Mouse (Mus musculus) intestine, embryonic 14.5 days (tissue): Measurements from ENCODE around the gene Cd6. TPM values are rescaled to one million over a fixed set of nuclear protein-coding genes. Genes with fewer than 3 reads are reported as not detected.

Source experiments
- ATAC-seq: fragments of 200-750 bp; cut with Nextera tagmentation; replicated peaks from 2 replicates; pipeline ENCODE4 v1.8.0; 2017; ENCODE audit warnings: low read depth, moderate number of reproducible peaks, moderate TSS enrichment, moderate library complexity; ENCODE audit not compliant: low FRiP score, low TSS enrichment
- DNase-seq: peaks from one replicate; pipeline ENCODE4 v3.0.0-alpha.2; 2018; ENCODE audit warnings: low spot score
- H3K27ac ChIP-seq: fragments of 300-500 bp; sonication (generic); 2 replicates; pipeline ENCODE4 v1.5.1; 2014; ENCODE audit warnings: low read depth, mild to moderate bottlenecking, control low read depth
- H3K27me3 ChIP-seq: fragments of 300-500 bp; sonication (generic); replicated peaks from 2 replicates; pipeline ENCODE4 v1.6.1; 2014; ENCODE audit warnings: low read length, control low read depth; ENCODE audit not compliant: control insufficient read depth, insufficient read depth
- H3K36me3 ChIP-seq: fragments of 300-500 bp; sonication (generic); 2 replicates; pipeline ENCODE4 v1.6.1; 2014; ENCODE audit warnings: low read length, control low read depth; ENCODE audit not compliant: control insufficient read depth, insufficient read depth
- H3K4me1 ChIP-seq: fragments of 300-500 bp; sonication (generic); replicated peaks from 2 replicates; pipeline ENCODE4 v1.6.1; 2014; ENCODE audit warnings: low read length, control low read depth, mixed read lengths; ENCODE audit not compliant: control insufficient read depth, insufficient read depth
- H3K4me2 ChIP-seq: fragments of 300-500 bp; sonication (generic); 2 replicates; pipeline ENCODE4 v1.6.1; 2014; ENCODE audit warnings: low read length
- H3K4me3 ChIP-seq: fragments of 300-500 bp; sonication (generic); 2 replicates; pipeline ENCODE4 v1.5.1; 2014; ENCODE audit warnings: low read depth, low read length, control low read depth, mixed read lengths
- H3K9ac ChIP-seq: fragments of 300-500 bp; sonication (generic); 2 replicates; pipeline ENCODE4 v1.6.1; 2014; ENCODE audit warnings: mild to moderate bottlenecking, low read length
- H3K9me3 ChIP-seq: fragments of 300-500 bp; sonication (generic); 2 replicates; pipeline ENCODE4 v1.6.1; 2016; ENCODE audit warnings: low read length, control low read depth; ENCODE audit not compliant: control insufficient read depth
- WGBS: fragments of 180-500 bp; shearing (Covaris S2); extraction: QIAGEN DNeasy Blood & Tissue Kit; methylation state at CpG from one replicate; pipeline ENCODE4 v1.1.7; 2014; 5-methylcytosine and 5-hydroxymethylcytosine counted together
- polyA plus RNA-seq: library from polyadenylated mRNA; unstranded; fragments of >200 nt; fragmentation: Nextera tagmentation; extraction: Ambion mirVana; gene quantifications from 2 replicates; pipeline ENCODE4 v1.2.1, GENCODE M21; 2014

Gene Cd6
- polyA plus RNA-seq, 1 experiment from 2014 or later = 0.11 TPM

- H3K27me3 ChIP-seq = no peaks in the 10 kb centered on the region
- H3K27ac ChIP-seq = no peak overlapping the region
These were observed 71.2 kb downstream of the Cd6 start for GRCm38 (mm10) chr19:10758708-10759107.

DNA sequence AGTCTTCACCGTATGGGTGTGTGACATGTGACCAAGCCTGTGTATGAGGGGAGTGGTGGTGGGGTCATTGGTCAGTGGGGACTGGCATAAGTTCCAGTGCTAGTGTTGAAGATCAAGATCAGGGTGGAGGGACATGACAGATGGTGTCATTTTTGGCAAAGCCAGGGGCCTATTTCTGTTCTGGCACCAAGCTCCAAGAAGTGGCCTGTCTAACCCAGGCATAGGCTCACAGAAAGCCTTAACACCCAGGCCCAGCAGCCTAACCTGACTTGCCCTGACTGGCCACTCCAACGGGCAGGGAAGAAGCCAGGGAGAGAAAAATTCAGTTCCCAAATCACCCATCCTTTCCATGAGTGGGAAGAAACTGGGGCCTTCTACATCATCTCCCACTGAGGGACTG is 72.3 kb downstream of the Cd6 start:
- 92% methylated on average over 2 of the region's 2 CpGs for WGBS
- no peak for ATAC-seq

More at GRCm38 (mm10) chr19:10758708-10759107, 71.2 kb downstream of the Cd6 start:
- no peak for DNase-seq
- Histone ChIP-seq H3K9me3 (no peaks in the 10 kb centered on the region), H3K36me3 (no peaks in the 10 kb centered on the region), H3K4me1 (peaks cover 9% of the 10 kb centered on the region; the same call in 1 of the 2 replicates), H3K4me3 (no peak overlapping the region), H3K9ac (no peak overlapping the region), H3K4me2 (no peak overlapping the region)
- 27% methylated on average over 6 of the region's 6 CpGs for WGBS
- no peak for ATAC-seq

GRCm38 (mm10) chr19:10757125-10757524 is 72.7 kb downstream of the Cd6 start:
- no peak overlapping the region for H3K9ac ChIP-seq
- no peak overlapping the region for H3K4me3 ChIP-seq
- no peak overlapping the region for H3K4me2 ChIP-seq
- peaks cover 9% of the 10 kb centered on the region; the same call in 1 of the 2 replicates for H3K4me1 ChIP-seq
- no peaks in the 10 kb centered on the region for H3K9me3 ChIP-seq
- DNase-seq (no peak), ATAC-seq (no peak)
- H3K27me3 ChIP-seq = no peaks in the 10 kb centered on the region
- no peaks in the 10 kb centered on the region for H3K36me3 ChIP-seq
- no peak overlapping the region for H3K27ac ChIP-seq

More for the DNA sequence above, 72.3 kb downstream of the Cd6 start:
- H3K27me3 ChIP-seq = no peaks in the 10 kb centered on the region
- DNase-seq = no peak
- no peak overlapping the region for H3K4me2 ChIP-seq
- peaks cover 9% of the 10 kb centered on the region; the same call in 1 of the 2 replicates for H3K4me1 ChIP-seq
- H3K27ac ChIP-seq = no peak overlapping the region
- no peak overlapping the region for H3K4me3 ChIP-seq
- H3K36me3 ChIP-seq = no peaks in the 10 kb centered on the region
- H3K9me3 ChIP-seq = no peaks in the 10 kb centered on the region
- no peak overlapping the region for H3K9ac ChIP-seq

DNA sequence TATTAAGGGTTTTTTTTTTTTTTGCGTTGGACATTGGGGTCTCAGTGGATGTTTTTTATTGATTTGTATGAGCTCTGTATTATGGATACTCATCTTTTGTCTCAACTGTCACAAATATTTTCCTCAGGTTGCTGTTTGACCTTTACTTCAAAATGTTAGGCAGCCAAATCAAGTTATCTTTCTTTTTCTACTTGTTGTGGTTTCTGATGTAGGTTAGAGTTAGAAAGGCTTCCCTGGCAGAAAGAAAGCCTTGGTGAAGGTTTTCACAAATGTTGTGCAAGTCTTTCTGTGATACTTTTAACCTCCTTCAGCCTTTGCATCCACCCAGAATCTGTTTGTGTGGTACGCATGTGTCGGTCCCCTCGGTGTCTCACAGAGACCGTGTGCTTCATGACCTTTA is 77.2 kb downstream of the Cd6 start:
- ATAC-seq (no peak), DNase-seq (no peak)
- Histone ChIP-seq H3K27ac (no peak overlapping the region), H3K4me3 (no peak overlapping the region), H3K4me1 (no peaks in the 10 kb centered on the region), H3K9me3 (no peaks in the 10 kb centered on the region), H3K4me2 (no peak overlapping the region), H3K27me3 (no peaks in the 10 kb centered on the region), H3K9ac (no peak overlapping the region), H3K36me3 (no peaks in the 10 kb centered on the region)
- 95% methylated on average over 5 of the region's 5 CpGs for WGBS

DNA sequence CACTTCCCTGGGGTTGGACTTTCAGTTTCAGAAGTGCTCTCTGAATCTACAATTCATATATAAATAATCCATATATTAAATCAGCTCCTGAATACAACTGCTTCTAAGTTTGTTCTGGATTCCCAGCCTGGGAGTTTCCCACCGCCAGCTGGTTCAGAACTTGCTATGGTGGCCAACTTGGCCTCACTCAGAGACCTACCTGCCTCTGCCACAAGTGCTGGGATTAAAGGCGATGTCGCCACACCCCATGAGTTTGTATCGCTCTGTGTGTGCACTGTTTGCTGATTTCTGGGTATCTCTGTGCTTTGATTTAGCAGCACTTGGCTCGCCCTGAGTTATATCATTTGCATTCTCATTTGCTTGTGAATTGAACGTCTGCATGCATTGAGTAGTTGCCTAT is 77.8 kb downstream of the Cd6 start:
- H3K4me1 ChIP-seq = no peaks in the 10 kb centered on the region
- DNase-seq (no peak), ATAC-seq (no peak)
- H3K4me2 ChIP-seq = no peak overlapping the region
- no peaks in the 10 kb centered on the region for H3K9me3 ChIP-seq
- no peaks in the 10 kb centered on the region for H3K36me3 ChIP-seq
- H3K4me3 ChIP-seq = no peak overlapping the region
- no peak overlapping the region for H3K9ac ChIP-seq
- 89% methylated on average over 6 of the region's 6 CpGs for WGBS
- H3K27ac ChIP-seq = no peak overlapping the region
- H3K27me3 ChIP-seq = no peaks in the 10 kb centered on the region

DNA sequence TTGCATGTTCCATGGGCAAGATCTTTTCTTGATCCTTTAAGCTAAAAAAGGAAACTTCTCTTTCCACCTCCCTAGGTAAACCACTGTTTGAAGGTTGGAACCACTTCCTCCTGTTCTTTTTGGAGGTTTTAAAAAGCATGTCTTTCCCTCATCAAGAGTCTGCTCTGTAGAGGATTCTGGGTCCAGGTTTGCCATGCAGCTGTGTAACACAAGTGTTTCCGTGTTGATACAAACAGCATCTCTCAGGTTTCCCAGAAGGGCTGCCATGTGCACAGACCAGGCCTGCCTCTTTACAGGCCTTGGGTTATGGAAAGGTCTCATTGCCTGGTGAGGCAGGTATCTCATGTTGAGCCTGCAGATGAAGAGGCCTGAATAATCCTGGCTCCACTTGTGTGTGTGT is 78.3 kb downstream of the Cd6 start:
- no peaks in the 10 kb centered on the region for H3K27me3 ChIP-seq
- no peaks in the 10 kb centered on the region for H3K4me1 ChIP-seq
- no peak overlapping the region for H3K4me3 ChIP-seq
- H3K36me3 ChIP-seq = no peaks in the 10 kb centered on the region
- H3K27ac ChIP-seq = no peak overlapping the region
- no peaks in the 10 kb centered on the region for H3K9me3 ChIP-seq
- no peak overlapping the region for H3K9ac ChIP-seq
- H3K4me2 ChIP-seq = no peak overlapping the region
- DNase-seq = no peak
- 69% methylated on average over 1 of the region's 1 CpGs for WGBS
- ATAC-seq = no peak

GRCm38 (mm10) chr19:10750161-10750560 is 79.7 kb downstream of the Cd6 start:
- ATAC-seq = no peak
- Histone ChIP-seq H3K4me2 (no peak overlapping the region), H3K36me3 (no peaks in the 10 kb centered on the region), H3K27ac (no peak overlapping the region), H3K9ac (no peak overlapping the region), H3K4me3 (no peak overlapping the region), H3K27me3 (no peaks in the 10 kb centered on the region), H3K4me1 (no peaks in the 10 kb centered on the region), H3K9me3 (no peaks in the 10 kb centered on the region)
- DNase-seq = no peak
- WGBS = 76% methylated on average over 6 of the region's 6 CpGs

- H3K4me2 ChIP-seq = no peak overlapping the region
- H3K4me1 ChIP-seq = no peaks in the 10 kb centered on the region
- no peaks in the 10 kb centered on the region for H3K9me3 ChIP-seq
- no peak for ATAC-seq
- H3K27me3 ChIP-seq = no peaks in the 10 kb centered on the region
- H3K36me3 ChIP-seq = no peaks in the 10 kb centered on the region
- no peak overlapping the region for H3K9ac ChIP-seq
- H3K4me3 ChIP-seq = no peak overlapping the region
- H3K27ac ChIP-seq = no peak overlapping the region
- no peak for DNase-seq
- 88% methylated on average over 6 of the region's 6 CpGs for WGBS
These were observed 80.6 kb downstream of the Cd6 start for GRCm38 (mm10) chr19:10749295-10749694.

GRCm38 (mm10) chr19:10748401-10749102 is 81.3 kb downstream of the Cd6 start:
- Histone ChIP-seq H3K9ac (no peak overlapping the region), H3K4me1 (no peaks in the 10 kb centered on the region), H3K36me3 (no peaks in the 10 kb centered on the region), H3K27me3 (no peaks in the 10 kb centered on the region), H3K27ac (no peak overlapping the region), H3K4me3 (no peak overlapping the region), H3K4me2 (no peak overlapping the region), H3K9me3 (no peaks in the 10 kb centered on the region)
- WGBS = 65% methylated on average over 11 of the region's 11 CpGs
- no peak for DNase-seq
- ATAC-seq = no peak
